Mouse (Mus musculus): ENCODE results near the gene Acp5. TPM values are rescaled to one million over a fixed set of nuclear protein-coding genes. Genes with fewer than 3 reads are reported as not detected.

Acp5 gene
- polyA plus RNA-seq, 1 experiment from 2014 or later = 8.2 TPM

DNA sequence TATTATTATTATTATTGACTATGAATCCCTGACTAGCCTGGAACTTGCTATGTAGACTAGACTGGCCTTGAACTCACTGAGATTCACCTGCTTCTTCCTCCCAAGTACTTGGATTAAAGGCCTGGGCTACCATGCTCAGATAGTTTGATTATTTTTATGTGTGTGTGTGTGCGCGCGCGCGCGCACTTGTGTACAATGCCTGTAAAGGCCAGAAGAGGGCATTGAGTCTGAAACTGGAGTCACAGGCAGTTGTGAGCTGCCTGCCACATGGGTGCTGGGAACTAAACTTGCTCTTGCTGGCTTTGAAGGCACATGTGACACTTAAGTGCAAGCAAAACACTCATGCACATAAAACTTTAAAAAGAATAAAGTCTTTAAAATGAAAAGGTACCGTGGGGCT is 46.2 kb downstream of the Acp5 start:
- Histone ChIP-seq H3K36me3 (no peaks in the 10 kb centered on the region), H3K27me3 (no peaks in the 10 kb centered on the region), H3K4me2 (replicated peaks) (no peak overlapping the region), H3K4me1 (peaks cover 11% of the 10 kb centered on the region), H3K27ac (no peak overlapping the region), H3K4me3 (no peak overlapping the region), H3K9ac (no peak overlapping the region), H3K9me3 (no peaks in the 10 kb centered on the region)
- WGBS = 97% methylated on average over 7 of the region's 7 CpGs
- ATAC-seq (ENCODE audit: insufficient number of reproducible peaks, insufficient read depth, low FRiP score, low TSS enrichment) = no peak

DNA sequence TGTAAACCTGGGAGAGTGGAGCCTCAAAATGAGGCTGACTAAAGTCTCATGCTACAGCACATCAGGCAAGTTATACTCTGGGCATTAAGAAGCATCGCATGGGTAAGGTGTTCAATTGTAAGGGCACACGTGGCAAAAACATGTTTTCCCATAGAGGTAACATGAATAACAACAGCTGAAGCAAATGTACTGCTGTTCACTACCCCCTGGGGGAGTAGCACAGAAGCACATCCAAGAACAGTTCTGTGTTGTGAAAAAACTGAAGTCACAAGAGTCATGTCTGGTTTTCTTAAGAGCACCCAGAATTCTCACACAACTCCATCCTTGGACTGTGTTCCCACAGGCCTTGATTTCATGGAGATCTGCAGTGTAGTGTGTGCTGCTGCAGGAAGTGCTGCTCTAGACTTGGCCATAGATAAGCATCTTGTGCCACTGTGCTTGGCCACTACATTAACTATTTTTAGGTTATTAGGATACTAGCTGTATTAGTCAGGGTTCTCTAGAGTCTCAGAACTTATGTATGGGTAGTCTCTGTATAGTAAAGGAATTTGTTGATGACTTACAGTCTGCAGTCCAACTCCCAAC is 48.4 kb downstream of the Acp5 start:
- Histone ChIP-seq H3K4me3 (no peak overlapping the region), H3K36me3 (no peaks in the 10 kb centered on the region), H3K27ac (no peak overlapping the region), H3K9me3 (no peaks in the 10 kb centered on the region), H3K4me2 (replicated peaks) (no peak overlapping the region; the same call in 1 of the 2 replicates), H3K4me1 (peaks cover 11% of the 10 kb centered on the region), H3K9ac (no peak overlapping the region), H3K27me3 (no peaks in the 10 kb centered on the region)
- 88% methylated on average over 2 of the region's 2 CpGs for WGBS
- ATAC-seq (ENCODE audit: insufficient number of reproducible peaks, insufficient read depth, low FRiP score, low TSS enrichment) = no peak

DNA sequence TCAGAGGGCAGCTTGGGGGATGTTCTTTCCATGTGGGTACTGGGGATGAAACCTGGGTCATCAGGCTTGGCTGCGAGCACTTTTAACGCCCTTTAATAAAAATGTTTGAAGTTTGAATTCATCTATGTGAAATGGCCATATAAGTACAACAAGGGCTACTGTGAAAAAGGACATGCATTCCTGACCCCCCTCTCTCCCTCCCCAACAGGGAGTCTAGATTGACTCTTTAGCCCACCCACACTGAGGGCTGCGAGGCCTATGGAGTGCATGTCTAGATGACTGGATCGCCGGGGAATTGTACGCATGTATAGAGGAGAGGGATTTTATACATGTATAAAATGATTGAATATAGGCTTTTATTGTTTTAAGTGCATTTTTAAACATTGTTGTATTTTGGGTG is 49.5 kb downstream of the Acp5 start:
- H3K4me3 ChIP-seq = peak overlapping the region; percentile 82
- H3K4me1 ChIP-seq = peaks cover 11% of the 10 kb centered on the region
- H3K9me3 ChIP-seq = no peaks in the 10 kb centered on the region
- H3K9ac ChIP-seq = peak overlapping the region; percentile 72
- no peaks in the 10 kb centered on the region for H3K27me3 ChIP-seq
- H3K36me3 ChIP-seq = no peaks in the 10 kb centered on the region
- peak overlapping the region; percentile 67 for H3K4me2 ChIP-seq (replicated peaks)
- 71% methylated on average over 6 of the region's 6 CpGs for WGBS
- no peak for ATAC-seq (ENCODE audit: insufficient number of reproducible peaks, insufficient read depth, low FRiP score, low TSS enrichment)
- peak overlapping the region; percentile 51 for H3K27ac ChIP-seq

DNA sequence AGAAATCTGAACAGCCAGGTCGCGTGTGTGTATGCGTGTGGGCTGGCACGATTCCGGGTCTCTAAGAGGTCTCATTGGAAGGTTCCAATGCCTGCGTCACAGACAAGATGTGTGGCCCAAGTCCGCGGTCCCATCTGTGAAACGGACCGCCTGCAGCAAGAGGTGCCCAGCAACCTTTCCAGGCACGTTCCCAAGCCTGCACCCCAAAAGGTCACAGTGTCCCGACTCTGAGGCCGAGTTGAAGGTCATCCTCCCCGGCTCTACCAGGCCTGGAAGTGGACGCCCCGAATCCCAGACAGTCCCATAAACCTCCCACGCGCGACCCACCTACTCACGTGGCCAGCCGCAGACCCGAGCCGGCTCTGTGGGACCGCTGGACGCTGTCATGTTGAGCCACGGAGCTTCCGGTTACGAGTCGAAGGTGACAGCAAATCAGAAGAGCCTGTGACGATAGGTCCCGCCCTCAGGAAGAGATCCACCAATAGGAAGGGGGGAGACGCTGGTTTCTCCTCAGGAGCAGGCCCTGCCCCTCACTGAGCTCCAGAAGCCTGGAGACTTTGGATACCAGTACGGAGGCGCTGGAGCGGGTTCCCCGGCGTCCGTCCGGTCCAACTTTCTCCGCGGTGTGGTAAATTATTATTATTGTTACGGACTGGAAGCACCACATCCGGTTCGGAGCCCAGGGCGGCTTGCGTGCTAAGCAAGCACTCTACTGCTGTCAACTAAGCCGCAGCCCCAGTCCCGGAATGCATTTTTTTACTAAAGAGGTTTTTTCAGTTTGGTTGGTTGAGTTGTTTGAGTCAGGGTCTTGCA is 50.3 kb downstream of the Acp5 start, which contains the start of gene Ecsit:
Ecsit (minus strand) TSS at position 417 of the 813 bp plus-strand sequence.
- WGBS = under 1% methylated on average over 48 of the region's 48 CpGs
- Histone ChIP-seq H3K36me3 (no peaks in the 10 kb centered on the region), H3K4me3 (peak within 1 kb of the TSS; percentile 82), H3K27ac (peak within 1 kb of the TSS; percentile 51), H3K9ac (peak within 1 kb of the TSS; percentile 72), H3K4me2 (replicated peaks) (peak within 1 kb of the TSS; percentile 67), H3K27me3 (no peaks in the 10 kb centered on the region), H3K4me1 (peaks cover 11% of the 10 kb centered on the region), H3K9me3 (no peaks in the 10 kb centered on the region)
- ATAC-seq (ENCODE audit: insufficient number of reproducible peaks, insufficient read depth, low FRiP score, low TSS enrichment) = peak; percentile 94

DNA sequence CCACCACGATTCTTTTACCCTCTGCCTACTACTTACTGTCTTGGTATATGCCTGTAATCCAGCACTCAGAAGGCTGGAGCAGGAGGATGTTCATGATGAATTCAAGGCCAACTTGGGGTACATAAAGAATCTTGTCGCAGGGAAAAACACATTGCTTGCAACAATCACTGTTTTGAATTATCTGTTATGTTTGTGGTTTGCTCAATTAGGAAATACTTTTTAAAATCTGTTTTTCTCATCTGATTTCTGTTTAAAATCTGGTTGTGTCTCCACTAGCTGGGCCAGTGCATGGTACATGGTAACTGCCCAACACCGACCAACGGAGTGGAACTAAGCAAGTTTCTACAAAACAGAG is 50.9 kb downstream of the Acp5 start:
- Histone ChIP-seq H3K4me3 (peak overlapping the region; percentile 82), H3K9ac (peak overlapping the region; percentile 72), H3K9me3 (no peaks in the 10 kb centered on the region), H3K27me3 (no peaks in the 10 kb centered on the region), H3K4me1 (peaks cover 11% of the 10 kb centered on the region), H3K27ac (0 out of 2 replicates have a peak overlapping the region, but pooled peaks have one; percentile 9), H3K4me2 (replicated peaks) (peak overlapping the region; percentile 67), H3K36me3 (no peaks in the 10 kb centered on the region)
- ATAC-seq (ENCODE audit: insufficient number of reproducible peaks, insufficient read depth, low FRiP score, low TSS enrichment) = no peak
- WGBS = 31% methylated on average over 4 of the region's 4 CpGs

Small RNAs within 50 kb of the gene (microRNA-seq; reads per million reads assigned to microRNA genes)
- not detected for gene Mir7084

Other genes starting within 250 kb of the Acp5 start
- 10.2 and 11.1 TPM in 2 replicates for gene Rab3d, start 217.5 kb downstream of the Acp5 start, polyA plus RNA-seq (2016; fragmentation: Nextera tagmentation; extraction: Ambion mirVana)
- 5.3 and 5.6 TPM in 2 replicates for gene Ccdc159, start 208.2 kb downstream of the Acp5 start, polyA plus RNA-seq (2016; fragmentation: Nextera tagmentation; extraction: Ambion mirVana)
- gene Tmem205, start 208.2 kb downstream of the Acp5 start, polyA plus RNA-seq (2016; fragmentation: Nextera tagmentation; extraction: Ambion mirVana) = 40.5 and 42.4 TPM in 2 replicates
- gene Plppr2, start 198.7 kb downstream of the Acp5 start, polyA plus RNA-seq (2016; fragmentation: Nextera tagmentation; extraction: Ambion mirVana) = 15.9 and 16.2 TPM in 2 replicates
- 5.6 and 7.0 TPM in 2 replicates for gene Swsap1, start 180.0 kb downstream of the Acp5 start, polyA plus RNA-seq (2016; fragmentation: Nextera tagmentation; extraction: Ambion mirVana)
- 6.6 and 7.8 TPM in 2 replicates for gene Epor, start 172.2 kb downstream of the Acp5 start, polyA plus RNA-seq (2016; fragmentation: Nextera tagmentation; extraction: Ambion mirVana)
- 1.3 and 1.4 TPM in 2 replicates for gene Rgl3, start 146.3 kb downstream of the Acp5 start, polyA plus RNA-seq (2016; fragmentation: Nextera tagmentation; extraction: Ambion mirVana)
- gene Ccdc151, start 133.1 kb downstream of the Acp5 start, polyA plus RNA-seq (2016; fragmentation: Nextera tagmentation; extraction: Ambion mirVana) = 2.0 and 2.2 TPM in 2 replicates
- gene Prkcsh, start 132.9 kb downstream of the Acp5 start, polyA plus RNA-seq (2016; fragmentation: Nextera tagmentation; extraction: Ambion mirVana) = 113 and 115 TPM in 2 replicates
- gene Elavl3, start 83.7 kb downstream of the Acp5 start, polyA plus RNA-seq (2016; fragmentation: Nextera tagmentation; extraction: Ambion mirVana) = 6.4 and 8.2 TPM in 2 replicates
- not detected in 2 replicates for gene Gm49318, start 64.5 kb downstream of the Acp5 start, polyA plus RNA-seq (2016; fragmentation: Nextera tagmentation; extraction: Ambion mirVana)
- 15.0 and 15.8 TPM in 2 replicates for gene Zfp653, start 64.3 kb downstream of the Acp5 start, polyA plus RNA-seq (2016; fragmentation: Nextera tagmentation; extraction: Ambion mirVana)
- gene Ecsit, start 50.3 kb downstream of the Acp5 start, polyA plus RNA-seq (2016; fragmentation: Nextera tagmentation; extraction: Ambion mirVana) = 36.7 and 38.0 TPM in 2 replicates
- 2.1 and 3.3 TPM in 2 replicates for gene Cnn1, start 36.5 kb downstream of the Acp5 start, polyA plus RNA-seq (2016; fragmentation: Nextera tagmentation; extraction: Ambion mirVana)
- 185 and 200 TPM in 2 replicates for gene Elof1, start 18.5 kb downstream of the Acp5 start, polyA plus RNA-seq (2016; fragmentation: Nextera tagmentation; extraction: Ambion mirVana)
- gene Pigyl, start 21.1 kb upstream of the Acp5 start, polyA plus RNA-seq (2016; fragmentation: Nextera tagmentation; extraction: Ambion mirVana) = 63.5 and 66.1 TPM in 2 replicates
- 0.17 and 0.20 TPM in 2 replicates for gene Zfp872, start 52.4 kb upstream of the Acp5 start, polyA plus RNA-seq (2016; fragmentation: Nextera tagmentation; extraction: Ambion mirVana)
- gene Zfp809, start 90.0 kb upstream of the Acp5 start, polyA plus RNA-seq (2016; fragmentation: Nextera tagmentation; extraction: Ambion mirVana) = 12.4 and 12.5 TPM in 2 replicates
- 7.5 and 7.6 TPM in 2 replicates for gene Zfp599, start 124.2 kb upstream of the Acp5 start, polyA plus RNA-seq (2016; fragmentation: Nextera tagmentation; extraction: Ambion mirVana)
- gene Zfp810, start 171.9 kb upstream of the Acp5 start, polyA plus RNA-seq (2016; fragmentation: Nextera tagmentation; extraction: Ambion mirVana) = 36.4 and 37.4 TPM in 2 replicates